ENCODE assay signal across 18 mouse cellular contexts in genomic region chr11:88295298-88295697, GRCm38 (mm10). TPM values are rescaled to one million over a fixed set of nuclear protein-coding genes. Genes with fewer than 3 reads are reported as not detected.
DNase-seq lines count a peak whose midpoint lies in the region; ATAC-seq lines count a peak whose summit lies in the region.
"Had no signal": no experiment of that assay in that cellular context is flagged by ENCODE, and none has a peak within 500 bp of the region (broad histone marks: within the 10 kb centered on the region; RNA-seq: fewer than 3 reads in every experiment).

No protein-coding gene starts in this region.

- DNase-seq in kidney, adult 8-10 months: peak; percentile 60 to 73
- DNase-seq in limb, embryonic 10.5 days (ENCODE audit: low spot score): no peak
- no peak for DNase-seq in adrenal gland, adult 8-10 months
- no peak for DNase-seq in cerebellum, postnatal 4 days (ENCODE audit: low spot score in 2 of 2)
- DNase-seq: adrenal gland, postnatal 25 days; thymus, postnatal 36 days had no signal

- 62% methylated on average over 5 of the region's 5 CpGs for WGBS in liver, embryonic 15.5 days (ENCODE audit: insufficient replicate concordance)
- 64% methylated on average over 5 of the region's 5 CpGs for WGBS in liver, embryonic 12.5 days (ENCODE audit: insufficient replicate concordance)
- 36% methylated on average over 5 of the region's 5 CpGs for WGBS in hindbrain, embryonic 13.5 days
- 60% methylated on average over 5 of the region's 5 CpGs for WGBS in limb, embryonic 10.5 days

- ATAC-seq in liver, embryonic 15.5 days (ENCODE audit: insufficient read depth): peak; percentile 70
- ATAC-seq in liver, embryonic 12.5 days: no peak
- ATAC-seq in hindbrain, embryonic 13.5 days (ENCODE audit: low FRiP score): no peak

- H3K36me3 ChIP-seq in liver, embryonic 15.5 days (replicated peaks): no peaks in the 10 kb centered on the region
- H3K36me3 ChIP-seq in liver, embryonic 12.5 days: no peaks in the 10 kb centered on the region
- H3K36me3 ChIP-seq in hindbrain, embryonic 13.5 days: no peaks in the 10 kb centered on the region
- no peaks in the 10 kb centered on the region for H3K36me3 ChIP-seq in limb, embryonic 10.5 days
- H3K36me3 ChIP-seq: G1E; lung, embryonic 15.5 days had no signal

- no peak overlapping the region for H3K27ac ChIP-seq in liver, embryonic 15.5 days (replicated peaks)
- no peak overlapping the region for H3K27ac ChIP-seq in liver, embryonic 12.5 days
- H3K27ac ChIP-seq in hindbrain, embryonic 13.5 days: peak overlapping the region; percentile 76
- H3K27ac ChIP-seq in limb, embryonic 10.5 days: peak overlapping the region; percentile 22; the same call in 1 of the 2 replicates
- H3K27ac ChIP-seq: lung, embryonic 15.5 days had no signal

- H3K9ac ChIP-seq in liver, embryonic 15.5 days: no peak overlapping the region
- no peak overlapping the region for H3K9ac ChIP-seq in liver, embryonic 12.5 days
- 0 out of 2 replicates have a peak overlapping the region, but pooled peaks have one; percentile 31 for H3K9ac ChIP-seq in hindbrain, embryonic 13.5 days
- H3K9ac ChIP-seq: lung, embryonic 15.5 days had no signal

- 0 out of 2 replicates have a peak overlapping the region, but pooled peaks have one; percentile 3 for H3K4me2 ChIP-seq in liver, embryonic 15.5 days
- H3K4me2 ChIP-seq in liver, embryonic 12.5 days: no peak overlapping the region
- no peak overlapping the region for H3K4me2 ChIP-seq in hindbrain, embryonic 13.5 days
- H3K4me2 ChIP-seq: lung, embryonic 15.5 days had no signal

- H3K27me3 ChIP-seq in liver, embryonic 15.5 days: peaks cover 32% of the 10 kb centered on the region
- peaks cover 52% of the 10 kb centered on the region for H3K27me3 ChIP-seq in liver, embryonic 12.5 days (replicated peaks)
- H3K27me3 ChIP-seq in hindbrain, embryonic 13.5 days: no peaks in the 10 kb centered on the region
- H3K27me3 ChIP-seq in limb, embryonic 10.5 days (ENCODE audit: low read depth, poor library complexity, severe bottlenecking): peaks cover 46% of the 10 kb centered on the region

- no peak overlapping the region for H3K4me3 ChIP-seq in liver, embryonic 15.5 days (replicated peaks)
- H3K4me3 ChIP-seq in liver, embryonic 12.5 days: no peak overlapping the region
- H3K4me3 ChIP-seq in hindbrain, embryonic 13.5 days: no peak overlapping the region
- H3K4me3 ChIP-seq in limb, embryonic 10.5 days: no peak overlapping the region
- H3K4me3 ChIP-seq: lung, embryonic 15.5 days had no signal

- no peaks in the 10 kb centered on the region for H3K9me3 ChIP-seq in liver, embryonic 15.5 days (replicated peaks)
- no peaks in the 10 kb centered on the region for H3K9me3 ChIP-seq in liver, embryonic 12.5 days (replicated peaks)
- H3K9me3 ChIP-seq in hindbrain, embryonic 13.5 days: no peaks in the 10 kb centered on the region
- H3K9me3 ChIP-seq in limb, embryonic 10.5 days (replicated peaks): no peaks in the 10 kb centered on the region
- H3K9me3 ChIP-seq: G1E; lung, embryonic 15.5 days had no signal

- peaks cover 5% of the 10 kb centered on the region for H3K4me1 ChIP-seq in liver, embryonic 15.5 days (replicated peaks)
- H3K4me1 ChIP-seq in liver, embryonic 12.5 days: 0 out of 2 replicates have a peak, but pooled peaks cover 16% of the 10 kb centered on the region
- H3K4me1 ChIP-seq in hindbrain, embryonic 13.5 days (replicated peaks): peaks cover 62% of the 10 kb centered on the region
- peaks cover 47% of the 10 kb centered on the region for H3K4me1 ChIP-seq in limb, embryonic 10.5 days

RNA-seq across cellular contexts. Expression of gene Ccdc182, which starts 1.4 kb away (rescaled TPM):
- not detected in 2 replicates for polyA plus RNA-seq in liver, embryonic 15.5 days (2015; fragmentation: Nextera tagmentation; extraction: Ambion mirVana)
- 0.10 and 0.14 TPM in 2 replicates for polyA plus RNA-seq in liver, embryonic 12.5 days (2016; fragmentation: Nextera tagmentation; extraction: Ambion mirVana)
- polyA plus RNA-seq in hindbrain, embryonic 13.5 days (2015; fragmentation: Nextera tagmentation; extraction: Ambion mirVana): 1.3 and 1.7 TPM in 2 replicates
- polyA plus RNA-seq in limb, embryonic 10.5 days (2016; fragmentation: Nextera tagmentation; extraction: Ambion mirVana): not detected in 2 replicates
- total RNA-seq in adrenal gland, adult 8-10 months (2022): under 1 TPM in 1 of 4 experiments, not detected in 3; 0.40 TPM
- total RNA-seq: adrenal gland, postnatal 25 days; G1E; gastrocnemius, postnatal 4 days; layer of hippocampus, postnatal 14 days; left cerebral cortex, postnatal 36 days; megakaryocyte progenitor cell, adult 5-6 weeks had no signal
- polyA plus RNA-seq: frontal cortex, adult 2 months; G1E; heart, embryonic 14.5 days; stomach, embryonic 16.5 days had no signal

Comparison
In these comparisons a context has a peak if more than half of its experiments do, and no peak if none do; other contexts are left out.
1. H3K27ac ChIP-seq: peak in hindbrain, embryonic 13.5 days (single experiment) and limb, embryonic 10.5 days (single experiment); none in liver, embryonic 15.5 days (single experiment) and liver, embryonic 12.5 days (single experiment).
2. DNase-seq: peak in kidney, adult 8-10 months (2 of 2); none in limb, embryonic 10.5 days (single experiment), adrenal gland, adult 8-10 months (single experiment) and cerebellum, postnatal 4 days (0 of 2).